Mouse (Mus musculus): ENCODE measurements around the gene Lgr4.
A peak's percentile ranks its signal among the peaks of the same experiment; 100 is the strongest.

Lgr4 gene

DNA sequence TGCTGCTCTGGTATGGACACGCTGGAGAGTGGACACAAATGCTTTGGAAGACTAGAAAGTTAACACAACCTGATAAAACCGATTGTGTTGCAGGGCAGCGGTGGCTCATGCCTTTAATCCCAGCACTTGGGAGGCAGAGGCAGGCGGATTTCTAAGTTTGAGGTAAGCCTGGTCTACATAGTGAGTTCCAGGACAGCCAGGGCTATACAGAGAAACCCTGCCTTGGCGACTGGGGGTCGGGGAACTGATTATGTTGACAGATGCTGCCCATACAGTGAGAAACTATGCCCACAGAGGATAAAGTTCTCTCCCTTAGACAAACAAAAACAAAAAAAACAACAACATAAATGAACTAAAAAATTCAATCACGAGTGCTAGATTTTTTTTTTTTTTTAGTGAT lies 99.6 kb downstream of the Lgr4 start:
- no peak for DNase-seq (ENCODE audit: low read depth)

DNA sequence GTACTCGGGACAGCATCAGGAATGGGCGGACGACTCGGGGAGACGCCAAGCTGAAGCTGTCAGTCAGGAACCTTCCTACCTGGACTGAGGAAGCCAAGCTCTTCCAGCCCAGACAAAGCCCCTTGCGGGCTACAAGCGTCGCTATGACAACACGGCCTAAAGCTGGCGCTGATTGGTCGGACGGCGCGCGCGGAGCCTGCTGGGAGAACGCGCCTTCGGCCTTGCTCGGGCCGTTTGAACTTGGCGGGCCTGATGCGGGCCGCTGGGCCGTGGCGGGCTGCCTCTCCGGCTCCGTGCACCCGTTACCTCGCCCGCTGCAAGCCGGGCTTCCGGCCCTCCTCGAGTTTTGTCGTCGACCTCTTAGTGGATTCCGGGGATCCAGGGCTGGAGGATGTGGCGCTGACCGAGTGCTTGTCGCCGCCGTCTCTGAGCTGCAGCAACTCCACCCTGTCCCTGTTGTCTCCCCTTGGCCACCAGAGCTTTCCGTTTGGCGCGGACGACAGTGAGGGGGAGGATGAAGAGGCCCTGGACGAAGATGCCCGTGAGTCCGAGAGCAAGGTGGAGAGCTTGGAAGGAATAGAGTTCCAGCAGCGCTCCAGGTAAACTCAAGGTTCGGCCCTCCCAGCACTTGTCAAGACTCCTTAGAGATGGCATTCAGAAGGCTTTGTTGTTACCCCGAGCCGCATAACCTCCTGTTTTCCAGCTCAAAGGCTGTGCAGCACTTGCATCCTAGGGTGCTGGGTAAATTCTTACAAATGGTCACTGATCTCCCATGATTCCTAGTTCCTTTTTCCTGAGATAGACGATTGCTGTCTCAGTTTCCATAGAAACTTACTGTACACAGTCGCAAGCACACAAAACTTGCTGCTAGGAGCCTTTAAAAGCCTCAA lies 100.4 kb downstream of the Lgr4 start, which contains the start of gene Ccdc34:
Gene Ccdc34 (plus strand): TSS at position 202 of the 890 bp plus-strand sequence.
- peak; percentile 91 for DNase-seq (ENCODE audit: low read depth)

DNA sequence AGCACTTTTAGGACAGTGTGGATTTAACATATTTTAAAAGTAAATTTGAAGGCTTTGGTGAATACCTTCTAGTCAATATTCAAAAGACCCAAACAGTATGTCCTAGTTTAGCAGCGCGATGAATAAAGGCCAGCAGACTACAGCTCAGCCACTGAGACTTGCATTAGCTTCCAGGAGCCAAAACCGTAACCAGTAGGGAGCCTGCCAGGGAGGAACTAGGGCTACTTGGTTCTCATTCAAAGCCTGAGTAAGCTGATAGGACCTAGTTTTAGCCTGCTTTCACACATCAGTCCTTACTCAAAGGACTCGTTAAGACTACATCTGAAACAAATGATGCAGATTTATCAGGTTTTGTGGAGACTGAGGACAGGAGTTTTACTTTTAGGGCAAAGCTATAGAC lies 102.2 kb downstream of the Lgr4 start:
- DNase-seq (ENCODE audit: low read depth): no peak

DNA sequence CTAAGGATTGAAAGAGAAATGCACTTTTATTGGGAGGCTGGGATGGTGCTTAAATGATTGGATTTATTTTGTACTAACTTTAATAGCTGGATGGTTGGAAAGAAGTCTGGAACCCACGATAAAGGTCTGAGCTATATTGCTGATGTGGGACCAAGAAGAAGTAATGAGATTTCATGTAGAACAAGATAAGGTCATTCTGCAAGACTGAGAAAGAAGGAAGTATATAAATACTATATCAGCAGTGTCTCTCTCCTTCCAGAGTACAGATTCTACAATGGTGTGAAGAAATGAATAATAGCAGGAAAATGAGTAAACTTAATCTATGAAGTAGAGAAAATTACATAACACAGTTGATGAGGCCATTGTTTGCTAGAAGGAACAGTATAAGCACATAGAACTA lies 103.0 kb downstream of the Lgr4 start:
- DNase-seq (ENCODE audit: low read depth): no peak

DNA sequence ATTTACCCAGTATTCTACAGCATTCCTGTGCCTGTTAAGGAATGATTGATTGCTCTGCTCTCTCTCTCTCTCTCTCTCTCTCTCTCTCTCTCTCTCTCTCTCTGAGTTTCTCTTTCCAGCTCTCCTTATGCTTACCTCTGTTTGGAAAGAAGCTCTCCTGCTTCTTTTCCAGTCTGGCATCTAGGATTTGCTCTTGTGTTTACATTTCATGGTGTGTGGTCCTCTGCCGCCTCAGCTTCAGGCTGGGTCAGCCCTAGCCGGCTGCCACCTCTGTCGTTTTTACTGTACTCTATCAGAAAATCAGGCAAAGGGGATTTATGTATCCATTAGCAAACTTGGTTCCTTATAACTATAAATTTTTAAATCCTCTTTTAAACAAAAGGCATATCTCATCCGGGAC lies 118.8 kb downstream of the Lgr4 start:
- DNase-seq (ENCODE audit: low read depth): no peak

DNA sequence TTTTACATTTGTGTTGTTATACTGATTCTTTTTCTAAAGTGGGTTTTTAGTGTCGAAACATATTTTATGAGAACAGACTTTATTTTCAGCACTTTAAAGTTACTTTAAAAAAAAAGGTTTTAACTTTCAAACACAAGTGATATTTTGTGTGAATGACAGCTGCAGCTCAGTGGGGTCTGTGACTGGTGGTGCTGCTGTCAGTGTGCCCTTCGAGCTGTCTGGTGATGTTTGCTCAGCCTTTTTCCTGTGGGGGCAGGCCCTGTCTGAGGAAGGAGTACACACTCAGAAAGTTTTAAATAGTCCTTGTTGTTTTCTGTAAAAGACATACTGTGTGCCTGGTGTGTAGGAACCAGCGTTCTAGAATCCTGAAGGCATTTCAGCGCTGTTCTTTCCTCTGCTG lies 119.2 kb downstream of the Lgr4 start:
- no peak for DNase-seq (ENCODE audit: low read depth)

DNA sequence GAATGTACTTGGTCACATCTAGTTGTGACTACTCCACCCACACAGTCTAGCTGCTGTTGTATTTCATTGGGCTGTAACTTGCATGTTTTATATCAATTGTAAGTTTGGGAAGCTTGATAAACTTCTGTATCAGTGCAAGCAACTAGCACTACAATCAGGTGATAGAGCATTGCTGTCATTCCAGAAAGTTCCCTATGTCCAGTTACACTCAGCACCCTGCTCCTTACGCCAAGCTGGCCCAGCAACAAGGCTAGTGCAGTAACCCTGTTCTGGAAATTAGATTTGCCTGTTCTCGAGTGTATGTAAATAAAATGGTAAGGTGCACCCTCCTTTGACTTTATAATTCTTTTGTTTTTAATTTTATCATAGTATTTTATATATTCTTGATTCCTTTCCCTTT lies 119.8 kb downstream of the Lgr4 start:
- no peak for DNase-seq (ENCODE audit: low read depth)

DNA sequence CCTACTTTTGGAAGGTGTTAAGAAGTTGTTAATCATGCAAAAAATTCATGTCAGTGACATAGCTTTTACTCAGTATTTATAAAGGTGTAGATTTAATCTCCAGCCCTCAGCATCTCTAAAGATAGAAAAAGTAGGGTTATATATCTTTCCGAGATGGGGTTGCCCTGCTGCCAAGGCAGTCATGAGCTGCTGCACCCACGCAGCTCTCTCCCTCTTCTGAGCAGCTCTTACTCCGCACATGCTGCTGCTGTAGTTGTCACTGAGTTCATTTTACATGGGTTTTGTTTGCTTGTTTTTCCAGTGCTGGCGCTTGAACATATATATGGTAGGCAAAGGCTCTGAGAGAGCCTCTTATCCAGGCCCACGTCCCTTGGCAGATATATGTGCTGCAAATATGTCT lies 120.9 kb downstream of the Lgr4 start:
- no peak for DNase-seq (ENCODE audit: low read depth)

DNA sequence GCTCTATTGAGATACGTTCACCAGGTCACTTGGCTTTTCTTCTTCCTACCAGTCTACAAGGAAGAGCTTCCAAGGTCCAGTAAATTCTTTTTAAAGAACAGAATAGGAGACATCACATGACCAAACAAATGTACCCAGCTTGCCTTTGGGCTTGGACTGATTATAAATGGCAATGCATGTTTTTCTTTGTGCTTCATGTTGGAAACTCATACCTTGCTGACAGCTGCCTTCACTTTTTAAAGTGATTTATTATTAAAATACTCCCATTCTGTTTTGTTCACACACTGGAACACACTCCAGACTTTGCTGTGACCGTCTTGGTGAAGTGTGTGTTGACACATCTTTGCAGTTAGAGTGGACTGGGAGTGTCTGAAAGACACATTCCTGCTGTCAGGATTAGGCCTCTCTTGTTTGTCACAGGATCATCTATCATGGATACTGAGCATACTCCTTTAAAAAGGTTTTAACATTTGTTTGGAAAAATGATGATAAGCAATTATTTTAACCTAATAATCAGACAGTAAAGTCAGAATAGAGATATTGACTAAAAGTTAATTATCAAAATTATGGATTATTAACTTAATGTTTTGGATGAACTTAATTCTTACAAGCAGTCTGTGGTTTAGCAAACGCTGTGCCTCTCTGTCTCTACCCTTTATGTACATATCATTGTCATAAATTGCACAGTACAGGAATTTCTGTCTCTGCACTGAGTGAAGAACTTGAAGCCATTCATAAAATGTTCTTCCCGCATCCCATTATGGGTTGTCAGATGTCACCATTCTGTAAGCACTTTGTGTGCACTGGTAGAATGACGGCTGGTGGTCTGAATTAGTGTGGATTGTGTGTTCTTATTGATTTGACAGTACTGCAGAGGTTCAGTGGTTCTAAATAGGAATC lies 125.7 kb downstream of the Lgr4 start:
- DNase-seq (ENCODE audit: low read depth): no peak

DNA sequence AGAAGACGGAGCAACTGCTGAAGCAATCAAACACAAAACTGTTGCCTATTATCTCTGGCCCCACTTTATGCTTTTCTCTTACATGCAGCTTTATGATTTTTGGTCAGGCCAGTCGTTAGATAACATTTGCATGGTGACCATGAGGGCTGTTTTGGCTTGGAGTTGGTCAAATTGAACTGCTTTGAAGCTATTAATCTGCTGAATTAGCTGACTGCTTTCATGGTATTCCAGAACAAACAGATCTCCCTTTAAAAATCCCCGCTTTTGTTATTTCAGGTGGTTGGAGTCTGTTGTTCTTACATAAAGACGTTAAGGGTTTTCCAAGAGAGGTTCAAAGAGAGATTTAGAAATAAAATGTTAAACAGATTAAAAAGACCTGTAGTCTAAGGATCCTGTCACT lies 141.0 kb downstream of the Lgr4 start:
- no peak for DNase-seq (ENCODE audit: low read depth)

DNA sequence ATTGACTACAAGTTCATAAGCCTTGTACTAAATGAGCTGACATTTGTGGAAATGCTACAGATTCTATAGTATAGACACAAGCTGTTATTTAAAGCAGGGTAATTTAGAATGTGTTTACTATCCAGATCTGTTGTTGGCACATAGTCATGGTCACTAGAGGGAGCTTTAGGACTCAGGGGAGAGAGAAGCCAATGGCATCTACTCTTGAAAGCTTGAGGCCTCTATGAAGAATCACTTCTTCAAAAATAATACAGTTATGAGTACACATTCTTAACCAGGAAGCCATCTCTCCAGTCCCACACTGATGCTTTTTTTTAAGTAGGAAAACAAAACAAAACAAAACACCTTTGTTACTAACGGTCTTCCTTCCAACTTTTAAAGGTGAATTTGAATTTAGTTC lies 145.7 kb downstream of the Lgr4 start:
- peak; percentile 27 for DNase-seq (ENCODE audit: low read depth)

Data from 416B (cell line).